Mouse (Mus musculus): ENCODE measurements around the gene Fam78b.

GRCm38 (mm10) chr1:167016269-167016668 is 15.1 kb downstream of the Fam78b start:
- TF ChIP-seq POLR2A (IDR thresholded peaks at IDR 0.05; ENCODE audit: extremely low read depth, insufficient read depth, low read length) (no peak), CTCF (IDR thresholded peaks at IDR 0.05; ENCODE audit: extremely low read depth, insufficient read depth, low read length) (no peak)
